Mouse (Mus musculus) forebrain, embryonic 13.5 days (tissue): ENCODE results near the gene Fam205a1. TPM values are rescaled to one million over a fixed set of nuclear protein-coding genes. Genes with fewer than 3 reads are reported as not detected.

ENCODE experiments used
- polyA plus RNA-seq: library from polyadenylated mRNA; unstranded; fragments of >200 nt; fragmentation: Nextera tagmentation; extraction: Ambion mirVana; gene quantifications from 2 replicates; pipeline ENCODE4 v1.2.1, GENCODE M21; 2015

The Fam205a1 gene
- polyA plus RNA-seq, 1 experiment from 2014 or later: not detected

Other genes with a start within 250 kb of the Fam205a1 start
- not detected in 2 replicates for gene Gm10591, start 241.7 kb downstream of the Fam205a1 start, polyA plus RNA-seq
- gene Gm2564, start 224.2 kb downstream of the Fam205a1 start, polyA plus RNA-seq: not detected in 2 replicates
- not detected in 2 replicates for gene Ccl27b, start 198.6 kb downstream of the Fam205a1 start, polyA plus RNA-seq
- gene Il11ra2, start 192.0 kb downstream of the Fam205a1 start, polyA plus RNA-seq: not detected in 2 replicates
- 0.84 and 1.4 TPM in 2 replicates for gene 4930578G10Rik, start 118.3 kb downstream of the Fam205a1 start, polyA plus RNA-seq
- gene Ccl19, start 97.3 kb downstream of the Fam205a1 start, polyA plus RNA-seq: 0.27 and 0.34 TPM in 2 replicates
- 1.2 TPM in 1 of 2 replicates, not detected in the other for gene Ccl21a, start 79.9 kb downstream of the Fam205a1 start, polyA plus RNA-seq
- gene Gm12394, start 2.9 kb upstream of the Fam205a1 start, polyA plus RNA-seq: 0.48 and 0.54 TPM in 2 replicates
- gene Fam205c, start 20.3 kb upstream of the Fam205a1 start, polyA plus RNA-seq: 1.0 and 1.1 TPM in 2 replicates
- 8.2 and 10.3 TPM in 2 replicates for gene Phf24, start 62.8 kb upstream of the Fam205a1 start, polyA plus RNA-seq
- gene Dnajb5, start 95.9 kb upstream of the Fam205a1 start, polyA plus RNA-seq: 34.6 and 46.7 TPM in 2 replicates
- 0.48 and 0.81 TPM in 2 replicates for gene 1700022I11Rik, start 115.7 kb upstream of the Fam205a1 start, polyA plus RNA-seq
- 545 and 570 TPM in 2 replicates for gene Vcp, start 146.6 kb upstream of the Fam205a1 start, polyA plus RNA-seq
- gene Fancg, start 156.6 kb upstream of the Fam205a1 start, polyA plus RNA-seq: 22.9 and 23.5 TPM in 2 replicates
- 21.4 and 25.3 TPM in 2 replicates for gene Pigo, start 171.9 kb upstream of the Fam205a1 start, polyA plus RNA-seq
- 305 and 335 TPM in 2 replicates for gene Stoml2, start 177.8 kb upstream of the Fam205a1 start, polyA plus RNA-seq
- gene Fam214b, start 192.3 kb upstream of the Fam205a1 start, polyA plus RNA-seq: 33.8 and 42.3 TPM in 2 replicates
- gene Unc13b, start 205.1 kb upstream of the Fam205a1 start, polyA plus RNA-seq: 15.1 and 15.2 TPM in 2 replicates